Mouse (Mus musculus) liver, adult 2 months (tissue): ENCODE results near the gene Lcn3.

Experiments used
- CTCF ChIP-seq: fragments of 200-500 bp; IDR thresholded peaks from 2 replicates; pipeline ENCODE4 v1.5.1; 2011; ENCODE audit warnings: low read depth, low read length, control low read depth
- POLR2A ChIP-seq: fragments of 200-500 bp; IDR thresholded peaks from 2 replicates; pipeline ENCODE4 v1.6.1; 2011; ENCODE audit warnings: low read length, control low read depth; ENCODE audit not compliant: insufficient read depth; ENCODE audit errors: extremely low read depth

- TF ChIP-seq CTCF (no peak), POLR2A (no peak)
Observed at GRCm38 (mm10) chr2:25780921-25781320, 15.6 kb downstream of the Lcn3 start.
